Mouse (Mus musculus): Measurements from ENCODE around the gene Nfe2l2. TPM values are rescaled to one million over a fixed set of nuclear protein-coding genes. Genes with fewer than 3 reads are reported as not detected.
"Not testable (repeated sequence)": the region's sequence is repeated elsewhere in the genome, so short reads cannot be mapped to it uniquely, and the experiment has no call there.

Nfe2l2 gene
- polyA plus RNA-seq, 1 experiment from 2014 or later: 7.8 TPM

- H3K27ac ChIP-seq (ENCODE audit: low read depth, low read length); H3K4me3 ChIP-seq (ENCODE audit: low read depth, low read length); H3K27me3 ChIP-seq (ENCODE audit: control insufficient read depth, insufficient read depth, low read length); ATAC-seq (ENCODE audit: low read depth); H3K9ac ChIP-seq (replicated peaks; ENCODE audit: low read depth, low read length); H3K36me3 ChIP-seq (ENCODE audit: control insufficient read depth, insufficient read depth, low read length); H3K9me3 ChIP-seq (ENCODE audit: control insufficient read depth, low read length); H3K4me2 ChIP-seq (ENCODE audit: low read depth, low read length); H3K4me1 ChIP-seq (ENCODE audit: control insufficient read depth, insufficient read depth, low read length): not testable (repeated sequence)
- WGBS: 94% methylated on average over 14 of the region's 14 CpGs
These were observed 70.0 kb downstream of the Nfe2l2 start for GRCm38 (mm10) chr2:75634431-75634830.

GRCm38 (mm10) chr2:75633784-75634183 lies 70.7 kb downstream of the Nfe2l2 start:
- no peaks in the 10 kb centered on the region for H3K36me3 ChIP-seq (ENCODE audit: control insufficient read depth, insufficient read depth, low read length)
- H3K4me2 ChIP-seq (ENCODE audit: low read depth, low read length): no peak overlapping the region
- WGBS: 84% methylated on average over 4 of the region's 5 CpGs
- no peaks in the 10 kb centered on the region for H3K9me3 ChIP-seq (ENCODE audit: control insufficient read depth, low read length)
- H3K9ac ChIP-seq (replicated peaks; ENCODE audit: low read depth, low read length): no peak overlapping the region
- no peaks in the 10 kb centered on the region for H3K27me3 ChIP-seq (ENCODE audit: control insufficient read depth, insufficient read depth, low read length)
- no peak overlapping the region for H3K4me3 ChIP-seq (ENCODE audit: low read depth, low read length)
- ATAC-seq (ENCODE audit: low read depth): no peak
- no peak overlapping the region for H3K27ac ChIP-seq (ENCODE audit: low read depth, low read length)
- H3K4me1 ChIP-seq (ENCODE audit: control insufficient read depth, insufficient read depth, low read length): no peaks in the 10 kb centered on the region

GRCm38 (mm10) chr2:75633381-75633780 lies 71.1 kb downstream of the Nfe2l2 start:
- H3K36me3 ChIP-seq (ENCODE audit: control insufficient read depth, insufficient read depth, low read length): no peaks in the 10 kb centered on the region
- WGBS: 86% methylated on average over 6 of the region's 6 CpGs
- no peak for ATAC-seq (ENCODE audit: low read depth)
- H3K4me1 ChIP-seq (ENCODE audit: control insufficient read depth, insufficient read depth, low read length): no peaks in the 10 kb centered on the region
- no peak overlapping the region for H3K4me2 ChIP-seq (ENCODE audit: low read depth, low read length)
- no peaks in the 10 kb centered on the region for H3K27me3 ChIP-seq (ENCODE audit: control insufficient read depth, insufficient read depth, low read length)
- H3K9ac ChIP-seq (replicated peaks; ENCODE audit: low read depth, low read length): no peak overlapping the region
- H3K9me3 ChIP-seq (ENCODE audit: control insufficient read depth, low read length): no peaks in the 10 kb centered on the region
- H3K4me3 ChIP-seq (ENCODE audit: low read depth, low read length): no peak overlapping the region
- no peak overlapping the region for H3K27ac ChIP-seq (ENCODE audit: low read depth, low read length)

- WGBS: 91% methylated on average over 12 of the region's 12 CpGs
- no peak overlapping the region for H3K9ac ChIP-seq (replicated peaks; ENCODE audit: low read depth, low read length)
- H3K27me3 ChIP-seq (ENCODE audit: control insufficient read depth, insufficient read depth, low read length): no peaks in the 10 kb centered on the region
- no peaks in the 10 kb centered on the region for H3K4me1 ChIP-seq (ENCODE audit: control insufficient read depth, insufficient read depth, low read length)
- H3K36me3 ChIP-seq (ENCODE audit: control insufficient read depth, insufficient read depth, low read length): no peaks in the 10 kb centered on the region
- ATAC-seq (ENCODE audit: low read depth): no peak
- H3K4me2 ChIP-seq (ENCODE audit: low read depth, low read length): no peak overlapping the region
- no peak overlapping the region for H3K27ac ChIP-seq (ENCODE audit: low read depth, low read length)
- H3K4me3 ChIP-seq (ENCODE audit: low read depth, low read length): no peak overlapping the region
- no peaks in the 10 kb centered on the region for H3K9me3 ChIP-seq (ENCODE audit: control insufficient read depth, low read length)
These were observed 71.7 kb downstream of the Nfe2l2 start for GRCm38 (mm10) chr2:75632721-75633181.

GRCm38 (mm10) chr2:75632043-75632442 lies 72.4 kb downstream of the Nfe2l2 start:
- H3K4me2 ChIP-seq (ENCODE audit: low read depth, low read length): no peak overlapping the region
- H3K9ac ChIP-seq (replicated peaks; ENCODE audit: low read depth, low read length): no peak overlapping the region
- no peak for ATAC-seq (ENCODE audit: low read depth)
- no peaks in the 10 kb centered on the region for H3K9me3 ChIP-seq (ENCODE audit: control insufficient read depth, low read length)
- no peaks in the 10 kb centered on the region for H3K4me1 ChIP-seq (ENCODE audit: control insufficient read depth, insufficient read depth, low read length)
- H3K36me3 ChIP-seq (ENCODE audit: control insufficient read depth, insufficient read depth, low read length): no peaks in the 10 kb centered on the region
- WGBS: 89% methylated on average over 6 of the region's 6 CpGs
- no peak overlapping the region for H3K27ac ChIP-seq (ENCODE audit: low read depth, low read length)
- no peak overlapping the region for H3K4me3 ChIP-seq (ENCODE audit: low read depth, low read length)
- H3K27me3 ChIP-seq (ENCODE audit: control insufficient read depth, insufficient read depth, low read length): no peaks in the 10 kb centered on the region

GRCm38 (mm10) chr2:75631421-75631820 lies 73.0 kb downstream of the Nfe2l2 start:
- H3K9me3 ChIP-seq (ENCODE audit: control insufficient read depth, low read length): no peaks in the 10 kb centered on the region
- H3K4me3 ChIP-seq (ENCODE audit: low read depth, low read length): no peak overlapping the region
- no peak overlapping the region for H3K9ac ChIP-seq (replicated peaks; ENCODE audit: low read depth, low read length)
- H3K4me1 ChIP-seq (ENCODE audit: control insufficient read depth, insufficient read depth, low read length): no peaks in the 10 kb centered on the region
- no peaks in the 10 kb centered on the region for H3K36me3 ChIP-seq (ENCODE audit: control insufficient read depth, insufficient read depth, low read length)
- no peaks in the 10 kb centered on the region for H3K27me3 ChIP-seq (ENCODE audit: control insufficient read depth, insufficient read depth, low read length)
- ATAC-seq (ENCODE audit: low read depth): no peak
- no peak overlapping the region for H3K27ac ChIP-seq (ENCODE audit: low read depth, low read length)
- no peak overlapping the region for H3K4me2 ChIP-seq (ENCODE audit: low read depth, low read length)
- 87% methylated on average over 6 of the region's 6 CpGs for WGBS

GRCm38 (mm10) chr2:75628487-75628886 lies 76.0 kb downstream of the Nfe2l2 start:
- H3K4me1 ChIP-seq (ENCODE audit: control insufficient read depth, insufficient read depth, low read length): no peaks in the 10 kb centered on the region
- H3K36me3 ChIP-seq (ENCODE audit: control insufficient read depth, insufficient read depth, low read length): no peaks in the 10 kb centered on the region
- no peak overlapping the region for H3K4me2 ChIP-seq (ENCODE audit: low read depth, low read length)
- H3K4me3 ChIP-seq (ENCODE audit: low read depth, low read length): no peak overlapping the region
- no peak overlapping the region for H3K27ac ChIP-seq (ENCODE audit: low read depth, low read length)
- no peaks in the 10 kb centered on the region for H3K27me3 ChIP-seq (ENCODE audit: control insufficient read depth, insufficient read depth, low read length)
- WGBS: 88% methylated on average over 8 of the region's 8 CpGs
- no peak overlapping the region for H3K9ac ChIP-seq (replicated peaks; ENCODE audit: low read depth, low read length)
- no peaks in the 10 kb centered on the region for H3K9me3 ChIP-seq (ENCODE audit: control insufficient read depth, low read length)
- no peak for ATAC-seq (ENCODE audit: low read depth)

GRCm38 (mm10) chr2:75626597-75627440 lies 77.6 kb downstream of the Nfe2l2 start:
- Histone ChIP-seq H3K9me3 (ENCODE audit: control insufficient read depth, low read length) (no peaks in the 10 kb centered on the region), H3K4me2 (ENCODE audit: low read depth, low read length) (no peak overlapping the region), H3K4me1 (ENCODE audit: control insufficient read depth, insufficient read depth, low read length) (no peaks in the 10 kb centered on the region), H3K27me3 (ENCODE audit: control insufficient read depth, insufficient read depth, low read length) (no peaks in the 10 kb centered on the region), H3K27ac (ENCODE audit: low read depth, low read length) (no peak overlapping the region), H3K4me3 (ENCODE audit: low read depth, low read length) (no peak overlapping the region), H3K36me3 (ENCODE audit: control insufficient read depth, insufficient read depth, low read length) (no peaks in the 10 kb centered on the region), H3K9ac (replicated peaks; ENCODE audit: low read depth, low read length) (no peak overlapping the region)
- WGBS: 72% methylated on average over 6 of the region's 6 CpGs
- no peak for ATAC-seq (ENCODE audit: low read depth)
